Mouse (Mus musculus) skeletal muscle tissue, adult 2 months (tissue): ENCODE data around the gene 4930451I11Rik.

ENCODE experiments used
- DNase-seq: peaks from one replicate; pipeline ENCODE4 v3.0.0-alpha.2; 2012; ENCODE audit warnings: low read depth, low spot score

4930451I11Rik gene

GRCm38 (mm10) chr7:126831539-126831938, at the start of gene 4930451I11Rik:
4930451I11Rik (minus strand) TSS chr7:126831639.
- DNase-seq, result no peak

- no peak for DNase-seq
Measured at GRCm38 (mm10) chr7:126881040-126881439, 49.6 kb upstream of the 4930451I11Rik start.

- no peak for DNase-seq
Measured at GRCm38 (mm10) chr7:126877239-126877638, 45.8 kb upstream of the 4930451I11Rik start.

GRCm38 (mm10) chr7:126870520-126870891, 39.1 kb upstream of the 4930451I11Rik start:
- no peak for DNase-seq

GRCm38 (mm10) chr7:126869780-126870519, 38.5 kb upstream of the 4930451I11Rik start:
- no peak for DNase-seq

GRCm38 (mm10) chr7:126868003-126868402, 36.6 kb upstream of the 4930451I11Rik start:
- DNase-seq, result no peak

GRCm38 (mm10) chr7:126867534-126867933, 36.1 kb upstream of the 4930451I11Rik start:
- no peak for DNase-seq

- DNase-seq, result no peak
Measured at GRCm38 (mm10) chr7:126863791-126864190, 32.4 kb upstream of the 4930451I11Rik start.

- DNase-seq, result peak; percentile 90
Measured at GRCm38 (mm10) chr7:126862147-126862784, 30.8 kb upstream of the 4930451I11Rik start, which contains the start of gene Ino80e. Ino80e (minus strand) TSS chr7:126862377.

- DNase-seq, result peak; percentile 88
Measured at GRCm38 (mm10) chr7:126861429-126862130, 30.1 kb upstream of the 4930451I11Rik start, which contains the start of gene Hirip3. Hirip3 (plus strand) TSS chr7:126861972.

- DNase-seq, result no peak
Measured at GRCm38 (mm10) chr7:126860987-126861386, 29.5 kb upstream of the 4930451I11Rik start.

GRCm38 (mm10) chr7:126856741-126857420, 25.4 kb upstream of the 4930451I11Rik start:
- DNase-seq, result no peak

- no peak for DNase-seq
Measured at GRCm38 (mm10) chr7:126855641-126856040, 24.2 kb upstream of the 4930451I11Rik start.

GRCm38 (mm10) chr7:126853454-126853853, 22.0 kb upstream of the 4930451I11Rik start:
- no peak for DNase-seq

- DNase-seq, result no peak
Measured at GRCm38 (mm10) chr7:126851192-126851591, 19.8 kb upstream of the 4930451I11Rik start.

- DNase-seq, result no peak
Measured at GRCm38 (mm10) chr7:126850161-126850560, 18.7 kb upstream of the 4930451I11Rik start.

GRCm38 (mm10) chr7:126848794-126849193, 17.4 kb upstream of the 4930451I11Rik start:
- DNase-seq, result no peak

GRCm38 (mm10) chr7:126847421-126848398, 16.3 kb upstream of the 4930451I11Rik start:
- DNase-seq, result no peak

- DNase-seq, result no peak
Measured at GRCm38 (mm10) chr7:126847116-126847420, 15.6 kb upstream of the 4930451I11Rik start, which contains the start of gene Doc2a. Doc2a (plus strand) TSS chr7:126847416.

- DNase-seq, result no peak
Measured at GRCm38 (mm10) chr7:126845516-126845915, 14.1 kb upstream of the 4930451I11Rik start.

GRCm38 (mm10) chr7:126843276-126843675, 11.8 kb upstream of the 4930451I11Rik start:
- no peak for DNase-seq
